Mouse (Mus musculus) hindbrain, embryonic 13.5 days (tissue): ENCODE measurements around the gene Gm6676. TPM values are rescaled to one million over a fixed set of nuclear protein-coding genes. Genes with fewer than 3 reads are reported as not detected.
"Not testable (repeated sequence)": the region's sequence is repeated elsewhere in the genome, so short reads cannot be mapped to it uniquely, and the experiment has no call there.

Experiments used
- ATAC-seq: fragments of 200-750 bp; cut with Nextera tagmentation; 2 replicates; pipeline ENCODE4 v1.8.0; 2017; ENCODE audit warnings: moderate TSS enrichment; ENCODE audit not compliant: low FRiP score
- H3K27ac ChIP-seq: fragments of 300-500 bp; sonication (generic); 2 replicates; pipeline ENCODE4 v1.5.1; 2015; ENCODE audit warnings: inconsistent platforms, mild to moderate bottlenecking, moderate library complexity
- H3K27me3 ChIP-seq: fragments of 300-500 bp; sonication (generic); 2 replicates; pipeline ENCODE4 v1.6.1; 2015; ENCODE audit warnings: mild to moderate bottlenecking, inconsistent platforms
- H3K36me3 ChIP-seq: fragments of 300-500 bp; sonication (generic); 2 replicates; pipeline ENCODE4 v1.6.1; 2015; ENCODE audit warnings: mild to moderate bottlenecking, inconsistent platforms
- H3K4me1 ChIP-seq: fragments of 300-500 bp; sonication (generic); replicated peaks from 2 replicates; pipeline ENCODE4 v1.6.1; 2015; ENCODE audit warnings: inconsistent platforms
- H3K4me2 ChIP-seq: fragments of 300-500 bp; sonication (generic); 2 replicates; pipeline ENCODE4 v1.6.1; 2015; ENCODE audit warnings: inconsistent platforms, mild to moderate bottlenecking, moderate library complexity
- H3K4me3 ChIP-seq: fragments of 300-500 bp; sonication (generic); 2 replicates; pipeline ENCODE4 v1.5.1; 2015; ENCODE audit warnings: mild to moderate bottlenecking, inconsistent platforms
- H3K9ac ChIP-seq: fragments of 300-500 bp; sonication (generic); 2 replicates; pipeline ENCODE4 v1.6.1; 2015; ENCODE audit warnings: mild to moderate bottlenecking, inconsistent platforms
- H3K9me3 ChIP-seq: fragments of 300-500 bp; sonication (generic); 2 replicates; pipeline ENCODE4 v1.6.1; 2016; ENCODE audit warnings: inconsistent platforms
- WGBS: fragments of 180-500 bp; shearing (Covaris S2); methylation state at CpG from one replicate; pipeline ENCODE4 v1.1.7; 2015; 5-methylcytosine and 5-hydroxymethylcytosine counted together
- polyA plus RNA-seq: library from polyadenylated mRNA; unstranded; fragments of >200 nt; fragmentation: Nextera tagmentation; extraction: Ambion mirVana; gene quantifications from 2 replicates; pipeline ENCODE4 v1.2.1, GENCODE M21; 2015

The Gm6676 gene
- polyA plus RNA-seq, result not detected in 2 replicates

GRCm38 (mm10) chr14:7125312-7125711 lies at the start of gene Gm6676:
Gm6676 (minus strand) TSS chr14:7125412.
- H3K27ac ChIP-seq, H3K4me1 ChIP-seq, H3K36me3 ChIP-seq, H3K4me3 ChIP-seq, H3K27me3 ChIP-seq, ATAC-seq, H3K4me2 ChIP-seq, H3K9me3 ChIP-seq, H3K9ac ChIP-seq: not testable (repeated sequence)
- no CpG with 5 or more reads among the region's 2 CpGs for WGBS

- H3K27ac ChIP-seq, H3K36me3 ChIP-seq, H3K4me1 ChIP-seq, H3K9me3 ChIP-seq, H3K9ac ChIP-seq, H3K4me2 ChIP-seq, H3K4me3 ChIP-seq, H3K27me3 ChIP-seq: not testable (repeated sequence)
- no CpG with 5 or more reads among the region's 37 CpGs for WGBS
- peak; percentile 77; the same call in 1 of the 2 replicates for ATAC-seq
These were observed 49.3 kb upstream of the Gm6676 start, which contains the start of gene Gm3512 for GRCm38 (mm10) chr14:7174483-7174971. Gm3512 (minus strand) TSS chr14:7174533.

GRCm38 (mm10) chr14:7105124-7105802 lies 19.9 kb downstream of the Gm6676 start:
- peak overlapping the region; percentile 47 for H3K4me3 ChIP-seq
- not testable (repeated sequence) for H3K36me3 ChIP-seq, H3K4me1 ChIP-seq, H3K9me3 ChIP-seq, H3K27me3 ChIP-seq
- peak overlapping the region; percentile 52 for H3K4me2 ChIP-seq
- peak; percentile 68; the same call in 1 of the 2 replicates for ATAC-seq
- WGBS, result 0% methylated on average over 10 of the region's 54 CpGs
- peak overlapping the region; percentile 76 for H3K9ac ChIP-seq
- peak overlapping the region; percentile 89 for H3K27ac ChIP-seq

- ATAC-seq, H3K9ac ChIP-seq, H3K4me1 ChIP-seq, H3K36me3 ChIP-seq, H3K27ac ChIP-seq, H3K4me2 ChIP-seq, H3K4me3 ChIP-seq, H3K9me3 ChIP-seq, H3K27me3 ChIP-seq: not testable (repeated sequence)
- 89% methylated on average over 1 of the region's 3 CpGs for WGBS
These were observed 24.7 kb downstream of the Gm6676 start, which contains the start of gene Gm3696 for GRCm38 (mm10) chr14:7100521-7100920. Gm3696 (minus strand) TSS chr14:7100621.

Other genes with a start within 250 kb of the Gm6676 start
- 7.3 and 9.3 TPM in 2 replicates for gene Gm3667, start 235.4 kb downstream of the Gm6676 start, polyA plus RNA-seq
- gene Gm6356, start 151.6 kb downstream of the Gm6676 start, polyA plus RNA-seq, result not detected in 2 replicates
- gene Gm10406, start 98.0 kb downstream of the Gm6676 start, polyA plus RNA-seq, result 3.9 and 5.3 TPM in 2 replicates
- gene Gm3685, start 80.4 kb downstream of the Gm6676 start, polyA plus RNA-seq, result not detected in 2 replicates
- gene Gm3696, start 24.8 kb downstream of the Gm6676 start, polyA plus RNA-seq, result 6.3 and 7.1 TPM in 2 replicates
- 10.1 and 10.2 TPM in 2 replicates for gene Gm3512, start 49.1 kb upstream of the Gm6676 start, polyA plus RNA-seq
- gene Gm16434, start 69.1 kb upstream of the Gm6676 start, polyA plus RNA-seq, result not detected in 2 replicates
- gene Gm3727, start 139.3 kb upstream of the Gm6676 start, polyA plus RNA-seq, result not detected in 2 replicates
- gene Gm3739, start 189.6 kb upstream of the Gm6676 start, polyA plus RNA-seq, result 5.4 and 5.5 TPM in 2 replicates
- gene Gm5797, start 207.0 kb upstream of the Gm6676 start, polyA plus RNA-seq, result not detected in 2 replicates
- not detected in 2 replicates for gene Gm8374, start 239.7 kb upstream of the Gm6676 start, polyA plus RNA-seq